Mouse (Mus musculus): ENCODE measurements at regions not wholly inside any gene's neighbourhood (a gene's known extent, or its start where the extent isn't known, plus 50 kb on each side); places are given as distances from the start of the nearest gene placed in this dataset.

DNA sequence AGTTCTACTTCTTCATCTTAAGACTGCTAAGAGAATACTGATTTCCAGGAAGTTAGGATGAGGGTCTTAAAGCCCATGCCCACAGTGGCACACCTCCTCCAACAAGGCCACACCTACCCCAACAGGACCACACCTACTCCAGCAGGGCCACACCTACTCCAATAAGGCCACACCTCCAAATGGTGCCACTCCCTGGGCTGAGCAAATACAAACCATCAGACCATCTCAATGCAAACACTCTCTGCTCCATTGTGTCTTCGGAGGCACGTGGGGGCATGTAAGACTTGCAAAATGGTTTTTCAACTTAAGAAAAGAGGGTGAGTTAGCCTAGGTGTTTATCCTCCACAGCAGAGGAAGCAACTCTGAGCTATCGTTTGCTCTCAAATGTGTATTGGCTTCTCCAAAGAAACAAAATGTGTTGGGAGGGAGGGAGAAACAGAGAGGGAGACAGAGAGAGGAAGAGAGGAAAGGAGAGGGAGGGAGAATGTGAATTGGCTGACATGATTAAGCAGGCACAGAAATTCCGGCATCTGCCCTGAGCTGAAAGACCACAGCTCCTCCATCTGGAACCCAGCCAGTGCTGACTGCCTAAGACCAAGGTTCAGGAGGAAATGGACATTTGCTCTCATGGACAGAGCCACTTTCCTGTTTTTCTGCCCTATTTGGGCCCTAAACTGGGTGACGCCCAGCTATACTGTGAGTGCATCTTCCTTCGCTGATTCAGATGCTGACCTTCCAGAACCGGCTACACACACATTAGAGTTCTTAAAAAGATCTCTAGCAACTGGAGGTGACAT, 356.2 kb downstream of the Ice1 start:
- no peak for DNase-seq (ENCODE audit: low spot score in 2 of 2)

DNA sequence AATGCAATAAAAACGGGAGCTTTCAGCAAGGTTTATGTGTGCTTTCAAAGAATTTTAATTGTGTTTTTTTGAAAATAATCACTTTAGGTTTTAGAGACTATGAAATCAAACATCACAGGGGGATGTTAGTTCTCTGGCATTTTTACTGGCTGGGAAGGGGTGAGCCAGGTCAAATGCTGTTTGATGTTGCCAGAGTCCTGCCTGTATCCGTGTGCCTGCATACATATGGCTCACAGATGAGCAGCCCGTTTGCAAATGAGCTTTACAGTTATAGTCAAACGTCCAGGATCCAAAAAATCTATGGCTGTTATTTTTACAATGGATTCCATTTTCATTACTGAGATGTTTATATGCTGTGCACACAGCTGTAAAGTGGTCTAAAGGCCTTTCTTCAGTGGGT, 354.7 kb downstream of the Ice1 start:
- no peak for DNase-seq (ENCODE audit: low spot score in 2 of 2)

DNA sequence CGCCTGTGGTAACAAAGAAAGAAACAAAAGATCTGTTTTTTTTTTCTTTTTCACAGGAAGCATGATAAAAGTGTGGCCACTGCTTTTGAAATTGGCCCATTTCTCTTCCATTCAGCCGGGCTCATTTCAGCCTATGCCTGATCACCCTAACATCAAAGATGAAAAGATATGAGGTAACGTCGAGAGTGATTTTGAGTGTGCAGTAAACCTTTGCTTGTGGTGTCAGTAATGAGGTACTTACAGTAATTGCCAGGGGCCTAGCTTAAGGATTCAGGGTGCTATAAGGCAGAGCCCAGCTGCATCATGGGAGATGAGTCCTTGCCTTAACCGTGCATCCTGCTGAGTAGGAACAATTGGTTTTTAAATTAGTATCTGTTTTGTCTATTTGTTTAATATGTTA, 354.2 kb downstream of the Ice1 start:
- no peak for DNase-seq (ENCODE audit: low spot score in 2 of 2)

DNA sequence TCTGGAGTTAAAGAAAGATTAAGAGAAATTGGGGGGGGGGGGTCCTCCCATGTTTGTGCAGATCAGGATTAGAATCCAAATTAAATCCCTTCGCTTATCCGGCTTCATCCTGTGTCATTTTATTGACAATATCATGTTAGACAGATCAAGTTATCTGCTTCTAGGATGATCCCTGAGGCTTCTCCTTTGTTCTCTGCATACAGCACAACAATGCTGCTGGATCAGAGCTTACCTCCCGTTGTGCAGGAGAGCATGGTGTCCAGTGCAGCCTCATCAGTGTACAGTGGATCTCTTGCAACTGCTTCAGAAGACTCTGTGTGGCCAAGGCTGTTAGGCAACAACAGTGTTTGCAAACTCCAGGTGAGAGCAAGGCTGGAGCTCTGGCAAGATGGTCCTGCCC, 344.7 kb downstream of the Ice1 start:
- DNase-seq (ENCODE audit: low spot score in 2 of 2): no peak

DNA sequence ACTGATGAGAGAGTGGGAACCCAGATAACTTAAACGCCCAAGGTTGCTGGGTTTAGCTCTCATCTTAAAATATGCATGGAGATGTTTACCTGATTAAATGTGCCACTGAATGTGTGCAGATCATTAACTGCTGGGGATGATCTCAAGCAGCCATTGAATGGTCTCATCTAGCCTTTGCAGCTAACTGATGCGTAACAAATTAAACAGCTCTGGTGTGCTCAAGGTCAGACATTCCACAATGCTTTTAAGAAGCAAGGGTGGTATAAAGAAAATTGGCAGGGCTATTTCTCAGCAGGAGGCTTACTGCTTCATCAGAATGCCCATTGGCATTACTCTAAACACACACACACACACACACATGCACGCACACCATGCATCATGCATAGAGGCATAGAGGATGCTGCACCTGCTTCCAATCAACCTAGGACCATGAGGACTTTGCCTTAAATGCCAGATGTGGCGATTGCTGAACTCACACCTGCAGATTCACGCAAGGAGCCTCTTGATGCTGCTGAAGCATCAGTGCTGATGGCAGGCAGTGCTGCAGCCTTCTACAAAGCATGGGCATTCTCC, 333.4 kb downstream of the Ice1 start:
- no peak for DNase-seq (ENCODE audit: low spot score in 2 of 2)

DNA sequence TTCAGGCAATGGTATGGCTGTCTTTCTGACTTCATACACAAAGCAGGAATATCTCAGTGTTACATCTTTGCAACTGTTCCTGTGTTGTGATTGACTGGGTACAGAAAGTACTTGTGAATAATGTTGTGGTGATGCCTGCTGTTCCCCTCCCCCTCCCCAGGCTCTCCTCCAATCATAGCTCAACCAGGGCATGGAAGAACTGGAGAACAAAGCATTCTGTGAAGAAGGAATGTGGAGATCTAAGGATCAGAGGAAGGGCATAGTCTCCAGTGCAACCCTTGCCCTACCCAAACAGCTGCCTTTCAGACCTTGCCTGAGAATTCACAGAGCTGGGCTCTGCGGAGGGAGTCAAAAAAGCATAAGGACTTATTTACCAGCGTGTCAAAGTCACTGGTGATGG, 326.9 kb downstream of the Ice1 start:
- no peak for DNase-seq (ENCODE audit: low spot score in 2 of 2)

DNA sequence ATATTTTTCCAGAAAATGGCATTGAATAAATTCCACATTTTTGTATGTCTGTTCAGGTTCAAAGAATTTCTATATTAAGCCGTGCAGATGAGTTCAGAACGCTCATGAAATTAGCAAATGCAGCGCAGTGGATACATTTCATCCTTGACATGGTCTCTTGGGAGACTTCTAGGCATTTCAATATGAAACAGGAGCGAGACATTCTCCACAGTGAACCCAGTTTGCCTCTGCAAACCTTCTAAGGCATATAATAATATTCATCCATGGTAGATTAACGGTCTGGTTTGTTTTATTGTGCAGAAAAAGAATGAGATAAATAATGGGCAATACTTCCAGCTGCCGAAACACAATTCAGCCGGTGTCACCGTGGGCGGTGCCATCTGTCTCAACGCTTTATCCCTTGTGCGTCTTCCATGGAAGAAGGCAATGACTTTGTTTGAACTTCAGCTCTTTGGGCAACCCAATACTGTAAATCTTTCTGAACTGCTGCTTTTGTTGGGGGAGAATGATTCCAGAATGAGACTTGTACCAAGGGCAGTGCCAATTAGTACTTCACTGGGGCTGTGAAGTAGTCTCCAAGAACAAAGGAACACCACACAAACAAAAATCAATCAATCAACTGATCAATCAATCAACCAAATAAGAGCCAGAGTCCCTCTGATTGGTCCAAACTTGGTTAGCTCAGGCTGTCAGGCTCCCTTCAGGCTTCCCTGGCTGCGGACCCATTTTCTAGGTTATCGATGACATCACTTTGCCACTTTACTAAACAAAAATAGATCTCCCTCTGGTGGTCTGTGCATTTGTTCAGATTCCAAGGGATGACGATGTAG, 326.0 kb downstream of the Ice1 start:
- no peak for DNase-seq (ENCODE audit: low spot score in 2 of 2)

DNA sequence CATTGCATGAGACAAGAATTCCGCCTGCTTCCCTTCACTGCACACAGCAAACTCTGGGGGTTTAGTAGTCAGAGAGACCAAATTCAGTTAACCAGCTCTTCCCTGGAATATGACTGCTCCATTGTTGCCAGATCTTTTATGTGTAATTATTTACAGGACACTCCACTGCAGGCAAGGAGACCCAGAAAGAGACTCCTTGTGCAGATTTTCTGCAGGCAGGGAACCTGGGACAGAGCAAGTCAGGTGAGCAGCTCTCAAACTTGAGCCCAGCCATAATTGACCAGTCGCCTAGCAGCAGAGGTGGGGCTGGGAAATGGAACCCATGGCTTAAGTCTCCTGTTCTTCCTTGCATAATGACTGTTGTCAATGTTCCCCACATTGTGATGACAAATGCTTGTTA, 324.2 kb downstream of the Ice1 start:
- no peak for DNase-seq (ENCODE audit: low spot score in 2 of 2)

DNA sequence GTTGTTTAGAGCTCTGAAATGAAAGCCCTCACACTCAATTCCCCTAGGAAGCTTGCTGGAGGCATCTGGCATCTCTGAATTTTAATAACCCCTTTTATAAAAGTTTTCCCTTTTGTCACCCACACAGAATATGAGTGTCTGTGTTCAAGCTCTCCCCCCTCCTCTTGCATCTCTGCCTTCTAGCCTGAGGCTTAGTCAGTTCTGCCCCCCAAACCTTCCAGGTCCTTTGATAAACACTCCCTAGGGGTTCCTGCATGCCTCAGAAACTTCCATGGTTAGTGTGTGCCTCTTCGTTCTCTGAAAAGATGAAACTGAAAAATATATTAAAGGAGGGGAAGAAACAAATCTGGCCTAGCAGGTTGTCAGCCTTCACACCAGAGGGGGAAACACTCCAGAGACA, 313.9 kb downstream of the Ice1 start:
- no peak for DNase-seq (ENCODE audit: low spot score in 2 of 2)

DNA sequence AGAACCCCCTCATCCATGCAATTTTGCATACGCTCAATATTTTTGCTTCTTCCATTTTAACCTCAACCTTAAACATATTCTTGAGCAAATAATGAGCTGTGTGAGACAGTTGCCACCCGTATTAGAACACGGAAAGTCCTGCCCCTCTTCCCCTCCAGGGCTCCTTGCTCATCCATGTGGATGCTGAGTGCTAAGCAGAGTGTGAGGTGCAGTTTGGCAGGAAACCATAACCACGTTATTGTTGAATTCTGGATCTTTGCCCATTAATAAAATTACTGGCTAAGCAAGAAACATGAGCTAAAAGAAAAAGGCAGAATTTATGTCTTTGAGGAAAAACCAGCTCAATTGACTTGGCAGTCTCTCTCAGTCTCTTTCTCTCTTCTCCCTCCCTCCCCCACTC, 301.4 kb downstream of the Ice1 start:
- no peak for DNase-seq (ENCODE audit: low spot score in 2 of 2)

DNA sequence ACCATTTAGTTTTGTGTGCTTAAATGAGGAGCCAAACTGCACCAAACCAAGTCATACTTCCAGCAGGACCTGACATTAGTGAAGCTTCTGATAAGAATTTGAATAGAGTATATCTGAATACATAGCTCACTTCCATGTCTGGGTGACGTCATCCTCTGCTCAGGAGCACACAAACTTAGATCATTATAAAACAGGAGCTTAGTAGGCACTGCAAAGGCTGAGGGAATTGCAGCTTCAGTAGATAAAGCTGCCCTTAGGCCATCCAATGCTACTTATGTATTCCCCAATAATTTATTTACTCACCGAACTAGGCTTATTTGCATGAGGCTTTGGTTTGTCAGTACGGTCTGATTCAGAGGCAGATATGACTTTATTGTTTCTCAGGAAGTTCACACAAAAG, 297.0 kb downstream of the Ice1 start:
- no peak for DNase-seq (ENCODE audit: low spot score in 2 of 2)

DNA sequence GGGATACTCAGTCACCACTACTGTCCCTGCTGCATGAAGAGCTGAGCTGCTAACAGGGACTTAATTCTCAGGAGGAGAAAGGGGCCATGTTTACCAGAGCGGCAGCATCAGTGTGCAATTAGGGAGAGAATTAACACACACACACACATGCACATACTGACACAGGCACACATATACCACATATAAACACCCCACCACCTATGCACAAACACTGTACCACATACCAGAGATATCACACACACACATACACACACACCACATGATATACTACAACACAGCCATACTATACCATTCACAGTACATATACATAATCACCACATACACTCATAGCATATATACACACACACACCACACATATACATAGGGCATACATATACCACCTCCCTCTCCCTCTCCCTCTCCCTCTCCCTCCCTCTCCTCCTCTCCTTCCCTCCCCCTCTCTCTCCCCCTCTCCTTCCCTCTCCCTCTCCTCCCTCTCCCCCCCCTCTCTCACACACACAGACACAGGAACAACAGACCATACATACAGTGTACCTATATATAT, 294.2 kb downstream of the Ice1 start:
- no peak for DNase-seq (ENCODE audit: low spot score in 2 of 2)

DNA sequence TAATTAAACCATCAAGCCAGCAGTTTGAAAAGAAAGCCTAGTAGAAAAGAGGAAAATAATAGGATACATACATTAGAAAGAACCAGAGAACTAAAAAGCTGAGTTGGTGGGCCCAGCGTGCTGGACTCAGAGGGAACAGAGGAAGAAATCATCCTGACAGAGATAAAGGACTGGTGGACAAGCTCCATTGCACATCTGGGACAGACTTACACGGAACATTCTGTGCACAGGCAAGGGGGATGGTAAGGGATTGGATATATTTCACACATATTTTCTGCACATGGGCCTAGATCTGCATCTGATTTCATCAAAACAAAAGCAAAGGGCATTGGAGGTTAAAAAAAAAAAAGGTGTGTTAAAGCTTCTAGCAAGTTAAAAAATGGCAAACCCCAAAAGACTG, 293.5 kb downstream of the Ice1 start:
- DNase-seq (ENCODE audit: low spot score in 2 of 2): no peak

DNA sequence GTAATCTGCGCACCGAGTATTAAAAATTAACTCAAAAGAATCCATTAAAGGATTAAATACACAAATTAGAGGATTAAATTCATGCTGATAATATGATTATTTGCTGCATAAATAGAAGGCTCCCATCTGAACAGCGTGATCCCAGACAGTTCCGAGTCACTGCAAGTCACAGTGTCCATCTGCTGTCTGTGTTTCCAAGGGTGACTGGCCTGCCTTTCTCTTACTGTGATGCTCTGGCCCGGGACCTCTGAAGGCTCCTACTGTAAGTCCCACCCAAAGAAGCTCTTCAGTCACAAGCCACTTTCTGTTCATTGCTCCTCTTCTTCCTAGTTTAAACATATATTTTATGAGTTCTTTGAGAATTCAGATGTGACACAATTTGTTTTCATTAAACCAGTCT, 293.1 kb downstream of the Ice1 start:
- DNase-seq (ENCODE audit: low spot score in 2 of 2): no peak

DNA sequence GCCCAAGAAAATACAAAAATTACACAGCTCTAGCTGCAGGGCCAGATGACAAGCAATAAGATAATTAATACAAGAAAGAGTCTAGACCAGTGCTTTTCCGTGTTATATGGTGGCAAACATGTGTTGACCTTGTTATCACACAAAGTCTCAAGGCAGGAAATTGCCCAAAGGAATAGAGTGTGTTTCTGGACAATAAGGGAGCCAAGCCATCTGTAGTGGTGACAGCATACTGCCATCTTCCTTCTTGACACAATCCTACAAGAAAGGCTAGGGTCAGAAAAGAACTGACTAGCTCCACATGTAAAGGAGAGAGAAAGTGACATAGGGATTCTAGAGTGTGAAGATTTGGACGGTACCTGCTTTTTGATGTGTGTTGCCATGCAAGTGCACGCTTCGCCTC, 289.0 kb downstream of the Ice1 start:
- DNase-seq (ENCODE audit: low spot score in 2 of 2): no peak

DNA sequence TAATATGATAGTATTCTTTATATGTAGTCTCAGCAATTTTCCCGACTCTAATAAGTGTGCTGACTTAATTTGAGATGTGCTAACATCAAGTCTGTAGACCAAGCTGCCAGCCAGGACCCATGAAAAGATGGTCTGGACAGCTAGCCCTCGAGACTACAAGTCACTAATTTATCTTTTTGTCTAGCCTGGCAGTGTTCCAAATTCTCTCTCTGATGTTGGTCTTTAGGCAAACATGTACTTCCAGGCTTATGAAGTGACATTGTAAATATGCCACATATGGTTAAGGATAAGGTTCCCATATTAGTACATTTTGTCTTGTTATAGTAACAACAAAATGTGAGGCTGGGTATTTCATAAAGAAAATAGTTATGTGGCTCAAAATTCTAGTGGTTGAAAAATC, 288.5 kb downstream of the Ice1 start:
- no peak for DNase-seq (ENCODE audit: low spot score in 2 of 2)

DNA sequence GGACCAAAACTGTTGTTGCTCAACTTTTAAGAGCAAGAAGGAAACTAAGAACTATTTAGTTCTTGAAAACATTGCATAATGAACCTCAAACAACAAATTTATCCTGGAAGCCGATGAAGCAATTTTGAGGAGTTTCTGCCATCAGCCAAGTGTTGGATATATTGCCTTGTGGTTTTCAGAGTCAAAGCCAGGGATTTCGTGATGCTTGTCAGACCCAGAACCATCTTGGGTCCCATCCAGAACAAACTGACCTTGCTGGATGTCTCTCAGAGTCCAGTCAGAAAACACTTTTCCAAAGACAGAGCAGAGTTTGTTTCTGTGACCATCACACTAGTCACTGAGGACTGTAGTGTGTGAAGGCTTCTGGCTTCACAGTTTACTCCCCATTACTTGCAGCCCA, 267.8 kb downstream of the Ice1 start:
- no peak for DNase-seq (ENCODE audit: low spot score in 2 of 2)

DNA sequence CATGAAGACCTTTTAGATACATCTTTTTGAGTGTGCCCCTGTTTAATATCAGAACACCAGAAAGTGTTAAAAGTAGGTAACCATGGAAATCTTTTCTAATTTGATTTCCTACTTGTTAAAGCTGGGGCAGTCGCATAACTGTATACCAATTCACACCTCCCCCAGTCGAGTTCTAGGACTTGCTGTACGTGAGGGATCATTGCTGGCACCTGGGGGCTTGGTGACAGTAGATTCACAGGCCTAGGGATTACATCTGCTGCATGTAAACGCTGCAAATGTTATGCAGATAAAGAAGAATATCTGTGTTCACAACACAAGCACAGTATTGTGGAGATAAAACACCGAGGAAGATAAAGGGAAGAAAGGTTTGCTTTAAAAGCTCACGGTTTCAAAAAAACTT, 256.7 kb downstream of the Ice1 start:
- no peak for DNase-seq (ENCODE audit: low spot score in 2 of 2)

DNA sequence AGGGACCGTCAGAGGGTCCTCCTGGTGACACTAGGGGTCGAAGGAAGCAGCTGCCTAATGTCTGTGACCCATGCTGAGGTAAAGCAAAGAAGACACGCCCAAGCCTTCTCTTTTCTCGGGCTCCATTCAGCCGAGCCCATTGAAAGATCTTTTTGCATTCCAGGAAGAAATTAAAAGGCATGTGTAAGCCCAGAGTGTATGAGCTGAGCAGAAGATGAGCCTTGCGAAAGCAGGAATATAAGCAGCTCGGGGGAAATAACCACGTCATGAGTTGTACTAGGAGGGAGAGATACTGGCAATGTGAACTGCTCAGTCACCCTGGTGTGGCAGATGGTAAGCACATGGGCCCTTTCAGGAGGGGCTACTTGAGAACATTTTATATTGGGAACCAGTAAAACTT, 252.1 kb downstream of the Ice1 start:
- no peak for DNase-seq (ENCODE audit: low spot score in 2 of 2)

DNA sequence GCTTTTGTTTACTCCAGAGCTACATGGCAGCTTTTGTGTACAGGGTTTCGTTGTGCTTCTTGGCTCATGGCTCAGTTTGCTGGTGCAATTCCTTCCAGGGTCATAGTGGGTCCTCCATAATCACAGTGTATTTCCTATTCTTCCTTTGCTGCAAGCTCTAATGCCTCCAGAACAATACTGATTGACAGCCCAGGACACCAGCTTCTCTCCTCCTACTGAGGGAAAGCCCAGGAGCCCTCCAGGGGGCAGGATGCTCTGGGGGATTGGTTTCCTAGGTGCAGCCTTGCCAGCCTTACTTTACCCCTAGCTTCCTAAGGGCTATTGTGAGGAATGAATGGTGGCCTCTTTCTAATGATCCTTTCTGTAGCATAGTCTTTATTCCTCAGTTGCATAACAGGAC, 224.6 kb downstream of the Ice1 start:
- DNase-seq (ENCODE audit: low spot score in 2 of 2): no peak

DNA sequence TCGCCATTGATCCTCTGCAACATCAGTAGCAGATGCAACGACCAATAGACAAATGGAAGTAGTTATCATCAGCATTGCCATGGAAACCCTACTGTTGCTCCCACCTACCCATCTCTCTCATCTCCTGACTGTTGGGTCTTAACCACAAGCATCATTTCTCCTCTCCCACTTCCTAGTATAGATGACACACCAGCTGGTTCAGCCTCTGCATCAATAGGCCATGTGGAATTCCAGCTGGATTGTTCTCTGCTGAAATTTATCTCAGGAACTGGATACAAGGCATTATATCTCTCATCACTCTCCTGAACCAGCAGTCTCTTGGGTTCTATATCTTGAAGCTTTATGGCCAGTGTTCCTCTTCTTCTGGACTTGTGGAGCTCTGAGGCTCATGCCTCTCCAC, 219.3 kb downstream of the Ice1 start:
- no peak for DNase-seq (ENCODE audit: low spot score in 2 of 2)

DNA sequence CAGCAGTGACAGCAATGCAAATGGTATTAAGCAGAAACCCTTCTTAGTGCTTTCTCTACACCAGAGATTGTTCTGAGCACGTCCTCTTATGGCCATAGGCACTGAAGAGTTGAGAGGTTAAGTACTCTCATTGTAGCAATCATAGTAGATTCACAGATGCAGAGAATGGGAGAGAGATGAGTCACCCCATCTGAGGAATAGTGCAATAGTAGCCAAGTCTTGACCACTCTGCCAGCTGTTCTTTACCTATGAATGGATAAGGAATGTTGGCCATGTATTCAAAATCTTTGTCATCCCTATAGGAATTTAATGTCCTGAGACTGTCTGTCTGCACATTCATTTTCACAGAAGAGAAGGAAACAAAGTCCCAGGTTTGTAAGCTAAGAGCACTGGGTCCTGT, 198.0 kb downstream of the Ice1 start:
- DNase-seq (ENCODE audit: low spot score in 2 of 2): no peak
